Mouse (Mus musculus) liver, postnatal 0 days (tissue): Measurements from ENCODE around the gene Gde1.

Source experiments
- CTCF ChIP-seq: sonication (generic); IDR thresholded peaks from 2 replicates; pipeline ENCODE4 v1.5.1; 2016; ENCODE audit warnings: antibody characterized with exemption, low read depth
- EP300 ChIP-seq: IDR thresholded peaks from 2 replicates; pipeline ENCODE4 v1.6.1; 2016; ENCODE audit warnings: antibody characterized with exemption, low read depth, mild to moderate bottlenecking

DNA sequence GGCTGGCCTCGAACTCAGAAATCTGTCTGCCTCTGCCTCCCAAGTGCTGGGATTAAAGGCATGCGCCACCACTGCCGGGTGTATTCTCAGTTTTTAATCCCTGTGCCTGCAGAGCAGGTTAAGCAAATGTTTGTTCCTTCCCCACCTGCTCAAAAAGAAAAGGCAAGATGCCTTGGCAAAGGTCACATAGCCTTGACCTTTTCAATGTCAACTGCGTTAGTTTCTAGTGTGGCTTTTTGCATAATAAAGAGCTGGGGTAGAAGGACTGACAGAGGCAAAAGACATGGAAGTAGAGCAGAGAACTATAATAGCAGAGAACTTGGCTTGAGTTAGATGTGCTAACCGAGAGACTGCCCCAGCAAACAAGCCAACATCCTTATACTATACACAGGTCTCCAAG lies 5.2 kb upstream of the Gde1 start:
- no peak for TF ChIP-seq CTCF
- no peak for TF ChIP-seq EP300
